Comparison of ENCODE assay signal across 32 mouse cellular contexts in genomic region chr14:75182831-75183230, GRCm38 (mm10). TPM values are rescaled to one million over a fixed set of nuclear protein-coding genes. Genes with fewer than 3 reads are reported as not detected.
A peak's percentile ranks its signal among the peaks of the same experiment; 100 is the strongest.
DNase-seq lines count a peak whose midpoint lies in the region; ATAC-seq and TF ChIP-seq lines count a peak whose summit lies in the region.
"Had no signal": no experiment of that assay in that cellular context is flagged by ENCODE, and none has a peak within 500 bp of the region (broad histone marks: within the 10 kb centered on the region; RNA-seq: fewer than 3 reads in every experiment).

No protein-coding gene starts in this region.

- no peak for TF ChIP-seq EP300 in stomach, postnatal 0 days (optimal IDR thresholded peaks at IDR 0.05)

- H3K4me3 ChIP-seq in liver, embryonic 12.5 days = no peak overlapping the region
- no peak overlapping the region; the same call in 1 of the 2 replicates for H3K4me3 ChIP-seq in macrophage (ENCODE audit: inconsistent target)
- H3K4me3 ChIP-seq in stomach, postnatal 0 days (ENCODE audit: low read depth, low read length) = no peak overlapping the region
- H3K4me3 ChIP-seq: embryonic facial prominence, embryonic 10.5 days; forebrain, embryonic 10.5 days; layer of hippocampus, adult 2 months; limb, embryonic 12.5 days; midbrain, embryonic 15.5 days; neural tube, embryonic 13.5 days had no signal

- peak overlapping the region; percentile 75 for H3K27ac ChIP-seq in liver, embryonic 12.5 days
- H3K27ac ChIP-seq in macrophage = peak overlapping the region; percentile 99
- H3K27ac ChIP-seq in stomach, postnatal 0 days (replicated peaks) = no peak overlapping the region
- H3K27ac ChIP-seq: embryonic facial prominence, embryonic 10.5 days; forebrain, embryonic 10.5 days; hindbrain, embryonic 14.5 days; layer of hippocampus, adult 2 months; limb, embryonic 12.5 days; midbrain, embryonic 15.5 days; neural tube, embryonic 13.5 days had no signal

- 0 out of 2 replicates have a peak overlapping the region, but pooled peaks have one; percentile 35 for H3K9ac ChIP-seq in liver, embryonic 12.5 days
- H3K9ac ChIP-seq in stomach, postnatal 0 days (ENCODE audit: low read length) = no peak overlapping the region
- H3K9ac ChIP-seq: hindbrain, embryonic 14.5 days; limb, embryonic 12.5 days; lung, embryonic 14.5 days; midbrain, embryonic 15.5 days; neural tube, embryonic 13.5 days had no signal

- H3K9me3 ChIP-seq in liver, embryonic 12.5 days (replicated peaks) = no peaks in the 10 kb centered on the region
- no peaks in the 10 kb centered on the region for H3K9me3 ChIP-seq in stomach, postnatal 0 days (ENCODE audit: control insufficient read depth, low read length)
- H3K9me3 ChIP-seq: embryonic facial prominence, embryonic 10.5 days; forebrain, embryonic 10.5 days; limb, embryonic 12.5 days; midbrain, embryonic 15.5 days; neural tube, embryonic 13.5 days had no signal

- H3K4me2 ChIP-seq in liver, embryonic 12.5 days = peak overlapping the region; percentile 42
- H3K4me2 ChIP-seq in stomach, postnatal 0 days (replicated peaks; ENCODE audit: low read depth) = no peak overlapping the region
- H3K4me2 ChIP-seq: hindbrain, embryonic 14.5 days; limb, embryonic 12.5 days; lung, embryonic 14.5 days; midbrain, embryonic 15.5 days; neural tube, embryonic 13.5 days had no signal

- H3K27me3 ChIP-seq in liver, embryonic 12.5 days (replicated peaks) = no peaks in the 10 kb centered on the region
- no peaks in the 10 kb centered on the region for H3K27me3 ChIP-seq in stomach, postnatal 0 days (ENCODE audit: control insufficient read depth, insufficient read depth, low read length)
- H3K27me3 ChIP-seq: limb, embryonic 12.5 days; midbrain, embryonic 15.5 days; neural tube, embryonic 13.5 days had no signal

- DNase-seq in 416B (ENCODE audit: low read depth) = peak; percentile 69
- DNase-seq in CD4-positive helper T cell, adult 2 months (ENCODE audit: low read depth, low spot score) = peak; percentile 30
- DNase-seq in stomach, postnatal 0 days (ENCODE audit: low spot score) = no peak
- DNase-seq in kidney, adult 11 months = no peak
- DNase-seq in left cerebral cortex, adult 11 months (ENCODE audit: low spot score) = no peak
- DNase-seq: adrenal gland, postnatal 14 days; cerebellum, adult 11-12 months; cerebellum, postnatal 10 days; gastrocnemius, postnatal 14 days; heart, adult 18-20 months; kidney, adult 8-10 months; kidney, postnatal 25 days; lung, embryonic 14.5 days; retina, postnatal 1 day had no signal

- WGBS in liver, embryonic 12.5 days (ENCODE audit: insufficient replicate concordance) = 53% methylated on average over 5 of the region's 5 CpGs
- 36% methylated on average over 5 of the region's 5 CpGs for WGBS in macrophage (ENCODE audit: missing documents)
- WGBS in stomach, postnatal 0 days = 86% methylated on average over 5 of the region's 5 CpGs

- H3K36me3 ChIP-seq in liver, embryonic 12.5 days = no peaks in the 10 kb centered on the region
- peaks cover 11% of the 10 kb centered on the region; the same call in 1 of the 2 replicates for H3K36me3 ChIP-seq in macrophage (ENCODE audit: inconsistent target)
- no peaks in the 10 kb centered on the region for H3K36me3 ChIP-seq in stomach, postnatal 0 days (ENCODE audit: control insufficient read depth, insufficient read depth, low read length)
- H3K36me3 ChIP-seq: embryonic facial prominence, embryonic 10.5 days; forebrain, embryonic 10.5 days; limb, embryonic 12.5 days; midbrain, embryonic 15.5 days; neural tube, embryonic 13.5 days had no signal

- TF ChIP-seq CTCF in stomach, postnatal 0 days (IDR thresholded peaks at IDR 0.05; ENCODE audit: low read depth) = no peak

- H3K79me2 ChIP-seq in macrophage (ENCODE audit: inconsistent target) = peaks cover 95% of the 10 kb centered on the region

- no peak for ATAC-seq in liver, embryonic 12.5 days
- ATAC-seq in stomach, postnatal 0 days (ENCODE audit: low FRiP score, low TSS enrichment) = no peak
- ATAC-seq: forebrain, embryonic 16.5 days; midbrain, embryonic 15.5 days had no signal

- peaks cover 80% of the 10 kb centered on the region for H3K4me1 ChIP-seq in liver, embryonic 12.5 days
- no peaks in the 10 kb centered on the region for H3K4me1 ChIP-seq in stomach, postnatal 0 days (replicated peaks; ENCODE audit: control insufficient read depth, insufficient read depth)
- H3K4me1 ChIP-seq: forebrain, embryonic 10.5 days; limb, embryonic 12.5 days; midbrain, embryonic 15.5 days; neural tube, embryonic 13.5 days had no signal

RNA-seq across cellular contexts. Expression of gene Lcp1, which starts 51.9 kb away (rescaled TPM):
- 36.2 and 39.8 TPM in 2 replicates for polyA plus RNA-seq in liver, embryonic 12.5 days (2016; fragmentation: Nextera tagmentation; extraction: Ambion mirVana)
- 1,000 to 10,000 TPM in 11 of 26 experiments, 100 to 1,000 TPM in 15; 310 to 1,734 (median 948) TPM for total RNA-seq in macrophage (2018; cell fraction: chromatin; rRNA removed)
- 1,000 to 10,000 TPM in 4 of 26 experiments, 100 to 1,000 TPM in 22; 554 to 1,295 (median 783) TPM for total RNA-seq in macrophage (2018; cell fraction: cytosol; rRNA removed)
- total RNA-seq in macrophage (2018; cell fraction: nucleus; rRNA removed) = 1,000 to 10,000 TPM in 4 of 26 experiments, 100 to 1,000 TPM in 22; 371 to 1,198 (median 818) TPM
- polyA plus RNA-seq in macrophage (2018) = 571 to 1,239 TPM (median 1,135 TPM) in 3 replicates
- 28.9 and 30.5 TPM in 2 replicates for polyA plus RNA-seq in stomach, postnatal 0 days (2015; fragmentation: Nextera tagmentation; extraction: Ambion mirVana)

RNA-seq across cellular contexts. Expression of gene Lrrc63, which starts 52.1 kb away (rescaled TPM):
- not detected in 2 replicates for polyA plus RNA-seq in liver, embryonic 12.5 days (2016; fragmentation: Nextera tagmentation; extraction: Ambion mirVana)
- total RNA-seq in macrophage (2018; cell fraction: chromatin; rRNA removed) = 10 to 100 TPM in 7 of 26 experiments, 1 to 10 TPM in 9, under 1 TPM in 4, not detected in 6; 0.43 to 19.7 (median 5.4) TPM
- total RNA-seq in macrophage (2018; cell fraction: cytosol; rRNA removed) = 1 to 10 TPM in 8 of 26 experiments, under 1 TPM in 15, not detected in 3; 0.05 to 7.4 (median 0.55) TPM
- 10 to 100 TPM in 6 of 26 experiments, 1 to 10 TPM in 12, under 1 TPM in 7, not detected in 1; 0.25 to 24.3 (median 3.4) TPM for total RNA-seq in macrophage (2018; cell fraction: nucleus; rRNA removed)
- polyA plus RNA-seq in macrophage (2018) = 0.06 to 0.11 TPM in 2 of 3 replicates, not detected in the other
- polyA plus RNA-seq in stomach, postnatal 0 days (2015; fragmentation: Nextera tagmentation; extraction: Ambion mirVana) = 0.04 TPM in 1 of 2 replicates, not detected in the other
- total RNA-seq: adrenal gland, postnatal 14 days; gastrocnemius, postnatal 14 days; heart, adult 18-20 months; heart, postnatal 25 days; layer of hippocampus, adult 2 months; layer of hippocampus, postnatal 25 days; left cerebral cortex, postnatal 10 days; megakaryocyte-erythroid progenitor cell, adult 5-6 weeks had no signal
- polyA plus RNA-seq: embryonic facial prominence, embryonic 10.5 days; forebrain, embryonic 16.5 days; heart, embryonic 14.5 days; hindbrain, embryonic 14.5 days; intestine, embryonic 14.5 days; neural tube, embryonic 13.5 days; stomach, embryonic 16.5 days had no signal

RNA-seq across cellular contexts. Expression of gene Cpb2, which starts 59.3 kb away (rescaled TPM):
- 50.0 and 50.6 TPM in 2 replicates for polyA plus RNA-seq in liver, embryonic 12.5 days (2016; fragmentation: Nextera tagmentation; extraction: Ambion mirVana)
- not detected for total RNA-seq in macrophage (2018; cell fraction: chromatin; rRNA removed)
- total RNA-seq in macrophage (2018; cell fraction: cytosol; rRNA removed) = not detected
- total RNA-seq in macrophage (2018; cell fraction: nucleus; rRNA removed) = not detected
- polyA plus RNA-seq in macrophage (2018) = not detected in 3 replicates
- polyA plus RNA-seq in stomach, postnatal 0 days (2015; fragmentation: Nextera tagmentation; extraction: Ambion mirVana) = 2.9 and 3.1 TPM in 2 replicates
- total RNA-seq: gastrocnemius, postnatal 14 days; heart, adult 18-20 months; heart, postnatal 25 days; layer of hippocampus, adult 2 months; layer of hippocampus, postnatal 25 days; left cerebral cortex, postnatal 10 days; megakaryocyte-erythroid progenitor cell, adult 5-6 weeks had no signal
- polyA plus RNA-seq: cortical plate, adult 2 months; embryonic facial prominence, embryonic 10.5 days; forebrain, embryonic 10.5 days; forebrain, embryonic 16.5 days; heart, embryonic 14.5 days; limb, embryonic 12.5 days; lung, embryonic 14.5 days; midbrain, embryonic 15.5 days; neural tube, embryonic 13.5 days had no signal

Comparison
In these comparisons a context has a peak if more than half of its experiments do, and no peak if none do; other contexts are left out.
1. DNase-seq: peak in 416B (single experiment) and CD4-positive helper T cell, adult 2 months (single experiment); none in stomach, postnatal 0 days (single experiment), kidney, adult 11 months (single experiment) and left cerebral cortex, adult 11 months (single experiment).
2. RNA of gene Lcp1, which starts 51.9 kb away (polyA plus RNA-seq): 571 to 1,239 TPM in macrophage; 36.2 to 39.8 TPM in liver, embryonic 12.5 days and 28.9 to 30.5 TPM in stomach, postnatal 0 days; every median in the first group is over 10 times any median in the second.
3. RNA of gene Cpb2, which starts 59.3 kb away (polyA plus RNA-seq): 50.0 to 50.6 TPM in liver, embryonic 12.5 days; 2.9 to 3.1 TPM in stomach, postnatal 0 days and not detected in macrophage; every median in the first group is over 10 times any median in the second.